Comparison of ENCODE assay signal across 8 mouse cellular contexts in the genomic region with DNA sequence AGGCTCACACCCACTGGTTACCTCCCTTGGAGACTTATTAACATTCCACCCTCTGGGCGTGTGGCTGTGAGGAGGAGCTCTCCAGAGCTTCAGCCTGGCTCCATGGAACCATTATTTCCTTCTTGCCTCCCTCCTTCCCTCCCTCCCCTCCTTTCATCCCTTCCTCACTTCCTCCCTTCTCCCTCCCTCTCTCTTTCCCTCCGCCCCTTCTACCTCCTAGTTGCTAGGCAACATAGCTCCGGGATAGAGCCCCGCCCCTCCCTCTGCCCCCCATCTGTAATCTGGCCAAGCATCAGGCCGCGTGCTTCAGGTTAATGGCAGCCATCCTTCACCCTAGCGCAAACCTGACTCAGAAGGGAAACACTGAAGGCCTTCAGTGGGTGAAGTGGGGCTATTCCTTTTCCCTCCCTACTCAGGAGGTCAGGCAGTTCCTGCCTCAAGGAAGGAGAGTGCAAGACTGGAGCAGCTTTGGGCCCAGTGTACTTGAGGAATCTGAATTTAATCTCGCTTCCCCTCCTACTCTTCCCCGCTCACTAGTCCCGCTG. TPM values are rescaled to one million over a fixed set of nuclear protein-coding genes. Genes with fewer than 3 reads are reported as not detected.
DNase-seq lines count a peak whose midpoint lies in the region; ATAC-seq lines count a peak whose summit lies in the region.

No protein-coding gene starts in this region.

- H3K4me2 ChIP-seq in forebrain, embryonic 12.5 days, result peak overlapping the region; percentile 24; the same call in 1 of the 2 replicates
- 0 out of 2 replicates have a peak overlapping the region, but pooled peaks have one; percentile 14 for H3K4me2 ChIP-seq in intestine, embryonic 15.5 days (replicated peaks)

- peaks cover 12% of the 10 kb centered on the region for H3K4me1 ChIP-seq in forebrain, embryonic 12.5 days
- H3K4me1 ChIP-seq in intestine, embryonic 15.5 days (replicated peaks), result peaks cover 14% of the 10 kb centered on the region; the same call in 1 of the 2 replicates

- H3K27me3 ChIP-seq in forebrain, embryonic 12.5 days, result no peaks in the 10 kb centered on the region
- H3K27me3 ChIP-seq in intestine, embryonic 15.5 days (replicated peaks), result no peaks in the 10 kb centered on the region

- no peak overlapping the region for H3K4me3 ChIP-seq in forebrain, embryonic 12.5 days (replicated peaks)
- no peak overlapping the region for H3K4me3 ChIP-seq in intestine, embryonic 15.5 days (replicated peaks)

- H3K9ac ChIP-seq in forebrain, embryonic 12.5 days, result no peak overlapping the region
- no peak overlapping the region for H3K9ac ChIP-seq in intestine, embryonic 15.5 days

- DNase-seq in cerebellum, postnatal 10 days, result peak; percentile 42 to 60
- peak; percentile 12 for DNase-seq in lung, postnatal 25 days (ENCODE audit: low spot score)
- DNase-seq in thymus, postnatal 25 days, result no peak
- DNase-seq in cerebellum, postnatal 25 days, result no peak

- no peaks in the 10 kb centered on the region for H3K36me3 ChIP-seq in forebrain, embryonic 12.5 days (replicated peaks)
- H3K36me3 ChIP-seq in intestine, embryonic 15.5 days, result no peaks in the 10 kb centered on the region

- ATAC-seq in cerebellum, adult (ENCODE audit: insufficient number of reproducible peaks, low FRiP score, low TSS enrichment), result no peak
- peak; percentile 71; the same call in 1 of the 2 replicates for ATAC-seq in forebrain, embryonic 12.5 days (ENCODE audit: low FRiP score)
- peak; percentile 88 for ATAC-seq in intestine, embryonic 15.5 days
- ATAC-seq in CD4-positive, CD25-positive, alpha-beta regulatory T cell, adult 4 months, result no peak

- no peak overlapping the region for H3K27ac ChIP-seq in forebrain, embryonic 12.5 days
- H3K27ac ChIP-seq in intestine, embryonic 15.5 days, result no peak overlapping the region

- H3K9me3 ChIP-seq in forebrain, embryonic 12.5 days, result no peaks in the 10 kb centered on the region
- no peaks in the 10 kb centered on the region for H3K9me3 ChIP-seq in intestine, embryonic 15.5 days

- 15% methylated on average over 10 of the region's 10 CpGs for WGBS in forebrain, embryonic 12.5 days
- WGBS in intestine, embryonic 15.5 days, result 24% methylated on average over 10 of the region's 10 CpGs

RNA-seq across cellular contexts. Expression of gene Pbp2, which starts 22.6 kb away (rescaled TPM):
- not detected in 2 replicates for polyA plus RNA-seq in forebrain, embryonic 12.5 days (2016; fragmentation: Nextera tagmentation; extraction: Ambion mirVana)
- 0.25 TPM in 1 of 2 replicates, not detected in the other for polyA plus RNA-seq in intestine, embryonic 15.5 days (2015; fragmentation: Nextera tagmentation; extraction: Ambion mirVana)
- not detected for polyA plus RNA-seq in CD4-positive, CD25-positive, alpha-beta regulatory T cell, adult 4 months (2017; shearing (Covaris generic))

RNA-seq across cellular contexts. Expression of gene Emp1, which starts 29.5 kb away (rescaled TPM):
- 6.7 and 7.9 TPM in 2 replicates for polyA plus RNA-seq in forebrain, embryonic 12.5 days (2016; fragmentation: Nextera tagmentation; extraction: Ambion mirVana)
- polyA plus RNA-seq in intestine, embryonic 15.5 days (2015; fragmentation: Nextera tagmentation; extraction: Ambion mirVana), result 45.7 and 49.4 TPM in 2 replicates
- polyA plus RNA-seq in CD4-positive, CD25-positive, alpha-beta regulatory T cell, adult 4 months (2017; shearing (Covaris generic)), result under 1 TPM; 0.71 to 0.95 TPM

Comparison
In these comparisons a context has a peak if more than half of its experiments do, and no peak if none do; other contexts are left out.
1. DNase-seq: peak in cerebellum, postnatal 10 days (2 of 2) and lung, postnatal 25 days (single experiment); none in thymus, postnatal 25 days (single experiment) and cerebellum, postnatal 25 days (0 of 2).
2. ATAC-seq: peak in forebrain, embryonic 12.5 days (single experiment) and intestine, embryonic 15.5 days (single experiment); none in cerebellum, adult (single experiment) and CD4-positive, CD25-positive, alpha-beta regulatory T cell, adult 4 months (single experiment).